Mouse (Mus musculus) limb, embryonic 14.5 days (tissue): Measurements from ENCODE around the gene Timm8a2. TPM values are rescaled to one million over a fixed set of nuclear protein-coding genes. Genes with fewer than 3 reads are reported as not detected.

Source experiments
- ATAC-seq: fragments of 200-750 bp; cut with Nextera tagmentation; 2 replicates; pipeline ENCODE4 v1.8.0; 2017; ENCODE audit warnings: low read depth, moderate number of reproducible peaks, moderate TSS enrichment; ENCODE audit not compliant: low FRiP score
- DNase-seq: peaks from one replicate; pipeline ENCODE4 v3.0.0-alpha.2; 2015; ENCODE audit warnings: low spot score
- H3K27ac ChIP-seq: fragments of 300-500 bp; sonication (generic); replicated peaks from 2 replicates; pipeline ENCODE4 v1.5.1; 2014; ENCODE audit warnings: low read depth, mild to moderate bottlenecking, low read length, moderate library complexity, mixed read lengths
- H3K27me3 ChIP-seq: fragments of 300-500 bp; sonication (generic); 2 replicates; pipeline ENCODE4 v1.6.1; 2014; ENCODE audit warnings: low read length, mixed read lengths; ENCODE audit not compliant: control insufficient read depth, insufficient read depth
- H3K36me3 ChIP-seq: fragments of 300-500 bp; sonication (generic); 2 replicates; pipeline ENCODE4 v1.6.1; 2014; ENCODE audit warnings: mild to moderate bottlenecking, low read length, moderate library complexity, mixed read lengths; ENCODE audit not compliant: control insufficient read depth, insufficient read depth
- H3K4me1 ChIP-seq: fragments of 300-500 bp; sonication (generic); 2 replicates; pipeline ENCODE4 v1.6.1; 2014; ENCODE audit warnings: antibody characterized with exemption, low read length, mixed read lengths; ENCODE audit not compliant: control insufficient read depth, insufficient read depth
- H3K4me2 ChIP-seq: fragments of 300-500 bp; sonication (generic); replicated peaks from 2 replicates; pipeline ENCODE4 v1.6.1; 2014; ENCODE audit warnings: low read depth, mild to moderate bottlenecking, low read length, moderate library complexity; ENCODE audit not compliant: severe bottlenecking
- H3K4me3 ChIP-seq: fragments of 300-500 bp; sonication (generic); replicated peaks from 2 replicates; pipeline ENCODE4 v1.5.1; 2014; ENCODE audit warnings: low read length
- H3K9ac ChIP-seq: fragments of 300-500 bp; sonication (generic); 2 replicates; pipeline ENCODE4 v1.6.1; 2014; ENCODE audit warnings: mild to moderate bottlenecking, low read depth, low read length, moderate library complexity; ENCODE audit not compliant: severe bottlenecking
- H3K9me3 ChIP-seq: fragments of 300-500 bp; sonication (generic); 2 replicates; pipeline ENCODE4 v1.6.1; 2016; ENCODE audit warnings: low read length; ENCODE audit not compliant: control insufficient read depth
- POLR2A ChIP-seq: fragments of 200-500 bp; IDR thresholded peaks from 2 replicates; pipeline ENCODE4 v1.8.0; 2012; ENCODE audit warnings: inconsistent platforms, mild to moderate bottlenecking, moderate library complexity, borderline replicate concordance; ENCODE audit not compliant: insufficient read depth, insufficient read length; ENCODE audit errors: extremely low read depth
- WGBS: fragments of 180-500 bp; shearing (Covaris S2); extraction: QIAGEN DNeasy Blood & Tissue Kit; methylation state at CpG from one replicate; pipeline ENCODE4 v1.1.7; 2014; 5-methylcytosine and 5-hydroxymethylcytosine counted together
- polyA plus RNA-seq, 2 experiments: library from polyadenylated mRNA; depleted of rRNA in 1 of 2; stranded (reverse) in 1 of 2; unstranded in 1 of 2; fragments of >200 nt; fragmentation: Nextera tagmentation in 1 of 2; extraction: Ambion mirVana in 1 of 2; gene quantifications; 2 replicates each; pipeline versions ENCODE4 v1.2.1 to v1.2.3; 2012 to 2014

The Timm8a2 gene
- polyA plus RNA-seq, 2 experiments: 0.20 TPM; not detected in 1

DNA sequence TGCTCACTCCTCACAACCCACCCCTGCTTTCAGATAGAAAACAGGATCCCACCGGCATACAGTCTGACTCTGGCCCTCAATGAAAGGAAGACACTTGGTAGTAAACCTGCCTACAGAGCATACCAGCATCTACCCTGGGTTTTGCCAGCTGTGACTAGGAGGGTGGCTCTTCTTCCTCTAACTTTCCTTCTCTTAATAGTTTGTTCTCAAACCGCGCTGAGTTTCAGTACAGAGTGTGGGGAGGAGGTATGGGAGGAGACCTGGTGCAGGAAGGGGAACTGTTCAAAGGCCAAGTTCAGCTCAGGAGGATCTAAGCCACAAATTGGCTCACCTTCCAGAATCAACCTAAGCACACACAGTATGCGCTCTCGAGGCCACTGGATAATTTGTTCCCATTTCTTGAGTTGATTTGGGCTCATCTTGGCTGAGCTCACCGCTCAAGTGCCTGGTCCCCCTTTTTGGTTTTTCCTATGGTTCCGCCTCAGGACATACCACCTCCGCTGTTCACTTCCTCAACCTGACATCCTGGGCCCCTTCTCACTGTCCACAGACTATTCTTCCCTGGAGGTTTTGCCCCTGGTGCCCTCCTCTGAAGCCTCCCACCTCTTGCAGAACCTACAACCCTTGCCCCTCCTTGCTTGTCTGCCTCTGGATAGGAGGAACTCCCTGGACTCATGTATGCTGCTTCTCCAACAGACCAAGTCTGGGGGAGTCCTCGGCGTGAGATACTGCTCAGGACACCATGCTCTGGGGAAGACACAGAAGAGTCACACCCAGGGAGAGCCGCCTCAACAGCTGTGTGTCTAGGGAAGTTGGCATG, 5.3 kb upstream of the Timm8a2 start:
- H3K27me3 ChIP-seq: no peaks in the 10 kb centered on the region
- H3K4me2 ChIP-seq: no peak overlapping the region
- H3K9me3 ChIP-seq: no peaks in the 10 kb centered on the region
- DNase-seq (no peak), ATAC-seq (no peak)
- 89% methylated on average over 11 of the region's 11 CpGs for WGBS
- H3K36me3 ChIP-seq: no peaks in the 10 kb centered on the region
- H3K4me3 ChIP-seq: no peak overlapping the region
- TF ChIP-seq POLR2A: no peak
- H3K4me1 ChIP-seq: no peaks in the 10 kb centered on the region
- no peak overlapping the region for H3K9ac ChIP-seq
- no peak overlapping the region for H3K27ac ChIP-seq

DNA sequence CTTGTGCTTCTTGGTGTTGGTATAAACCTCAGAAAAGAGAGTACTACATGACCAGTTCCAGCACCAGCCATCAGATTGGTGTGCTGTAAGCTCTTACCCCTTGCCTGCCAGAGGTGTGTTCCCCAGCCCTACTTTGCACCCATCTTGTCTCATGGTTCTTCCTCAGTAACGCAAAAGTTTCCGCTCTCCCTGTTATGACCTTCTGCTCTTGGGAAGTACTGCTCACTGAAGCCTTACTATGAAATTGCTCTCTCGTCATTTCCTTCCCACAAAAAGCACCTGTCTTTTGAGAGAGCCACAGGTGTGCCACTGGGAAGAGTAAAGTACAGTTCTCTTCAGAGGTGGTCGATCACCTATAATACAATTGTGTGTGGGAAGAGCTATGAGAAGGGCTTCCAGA, 4.6 kb upstream of the Timm8a2 start:
- TF ChIP-seq POLR2A: no peak

DNA sequence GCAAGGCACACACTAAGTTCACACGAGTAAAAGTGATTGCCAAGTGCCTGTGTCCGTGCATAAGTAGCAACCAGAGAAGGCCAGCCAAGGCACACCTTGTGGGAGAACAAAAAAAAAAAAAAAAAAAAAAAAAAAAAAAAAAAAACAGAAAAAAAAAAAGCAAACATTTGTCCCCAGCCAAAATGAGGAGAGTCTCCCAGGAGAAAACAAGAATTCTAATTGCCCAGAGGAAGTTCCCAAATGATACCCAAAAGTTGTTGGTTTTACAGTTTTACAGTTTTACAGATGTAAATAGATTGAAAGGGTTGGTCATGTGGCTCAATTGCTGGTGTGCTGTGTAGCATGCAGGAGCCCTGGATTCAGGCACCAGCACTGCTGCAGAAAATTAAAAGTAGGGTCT, 2.4 kb upstream of the Timm8a2 start:
- H3K27ac ChIP-seq: no peak overlapping the region
- no peak overlapping the region for H3K4me2 ChIP-seq
- DNase-seq (no peak), ATAC-seq (no peak)
- TF ChIP-seq POLR2A: no peak
- H3K4me3 ChIP-seq: no peak overlapping the region
- no peak overlapping the region for H3K9ac ChIP-seq
- no peaks in the 10 kb centered on the region for H3K27me3 ChIP-seq
- H3K36me3 ChIP-seq: no peaks in the 10 kb centered on the region
- 78% methylated on average over 2 of the region's 2 CpGs for WGBS
- H3K9me3 ChIP-seq: no peaks in the 10 kb centered on the region
- no peaks in the 10 kb centered on the region for H3K4me1 ChIP-seq

More for the DNA sequence above, 4.6 kb upstream of the Timm8a2 start:
- Histone ChIP-seq H3K27me3 (no peaks in the 10 kb centered on the region), H3K4me1 (no peaks in the 10 kb centered on the region), H3K4me2 (no peak overlapping the region), H3K9me3 (no peaks in the 10 kb centered on the region), H3K36me3 (no peaks in the 10 kb centered on the region), H3K4me3 (no peak overlapping the region), H3K9ac (no peak overlapping the region), H3K27ac (no peak overlapping the region)
- ATAC-seq (no peak), DNase-seq (no peak)
- 91% methylated on average over 4 of the region's 4 CpGs for WGBS

DNA sequence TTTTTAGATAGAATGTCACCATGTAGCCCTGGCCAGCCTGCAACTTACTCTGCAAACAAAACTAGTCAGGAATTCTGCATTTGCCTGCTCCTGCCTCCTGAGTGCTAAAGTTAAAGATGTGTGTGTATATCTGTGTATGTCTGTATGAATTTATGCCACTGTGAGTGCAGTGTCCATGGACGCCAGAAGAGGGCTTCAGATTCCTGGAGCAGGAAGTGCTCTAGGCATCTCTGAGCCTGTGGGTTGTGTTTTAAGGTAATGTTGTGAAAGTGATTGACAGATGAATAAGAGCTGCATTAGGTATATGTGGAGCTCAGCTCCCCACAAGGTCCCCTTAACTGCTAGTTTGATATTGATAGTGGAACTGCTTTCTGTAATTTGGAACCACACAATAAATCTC, 707 bp downstream of the Timm8a2 start:
- Histone ChIP-seq H3K4me3 (no peak overlapping the region), H3K4me2 (no peak overlapping the region), H3K27ac (no peak overlapping the region), H3K9ac (no peak overlapping the region), H3K4me1 (no peaks in the 10 kb centered on the region), H3K36me3 (no peaks in the 10 kb centered on the region), H3K9me3 (no peaks in the 10 kb centered on the region), H3K27me3 (no peaks in the 10 kb centered on the region)
- ATAC-seq (no peak), DNase-seq (no peak)
- WGBS: 85% methylated on average over 1 of the region's 1 CpGs
- no peak for TF ChIP-seq POLR2A

DNA sequence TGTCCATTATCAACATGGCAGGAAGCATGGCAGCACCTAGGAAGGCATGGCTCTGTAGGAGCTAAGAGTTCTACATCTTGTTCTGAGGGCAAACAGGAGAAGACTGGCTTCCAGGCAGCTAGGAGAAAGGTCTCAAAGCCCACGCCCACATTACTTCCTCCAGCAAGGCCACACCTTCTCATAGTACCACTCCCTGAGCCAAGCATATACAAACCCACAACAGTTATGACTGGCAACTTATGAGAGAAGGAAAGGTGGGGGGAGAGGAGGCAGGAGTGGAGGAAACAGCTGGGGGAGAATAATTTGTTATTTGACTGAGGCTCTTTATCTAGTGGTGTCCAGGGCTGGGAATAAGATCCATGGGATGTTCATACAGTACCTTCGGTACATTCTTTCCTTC, 1.4 kb downstream of the Timm8a2 start:
- Histone ChIP-seq H3K27me3 (no peaks in the 10 kb centered on the region), H3K4me1 (no peaks in the 10 kb centered on the region), H3K4me2 (no peak overlapping the region), H3K9me3 (no peaks in the 10 kb centered on the region), H3K27ac (no peak overlapping the region), H3K9ac (no peak overlapping the region), H3K36me3 (no peaks in the 10 kb centered on the region), H3K4me3 (no peak overlapping the region)
- DNase-seq (no peak), ATAC-seq (no peak)
- WGBS: 75% methylated on average over 2 of the region's 2 CpGs
- TF ChIP-seq POLR2A: no peak
